Mouse (Mus musculus) olfactory bulb, adult 2 months (tissue): ENCODE data around the gene Smpd2. TPM values are rescaled to one million over a fixed set of nuclear protein-coding genes. Genes with fewer than 3 reads are reported as not detected.
A peak's percentile ranks its signal among the peaks of the same experiment; 100 is the strongest.

Source experiments
- H3K27ac ChIP-seq: fragments of 200-500 bp; 2 replicates; pipeline ENCODE4 v1.5.1; 2012; ENCODE audit warnings: low read depth, low read length; ENCODE audit not compliant: insufficient read depth
- H3K4me1 ChIP-seq: fragments of 200-500 bp; 2 replicates; pipeline ENCODE4 v1.6.1; 2012; ENCODE audit warnings: low read length; ENCODE audit not compliant: control insufficient read depth, insufficient read depth
- H3K4me3 ChIP-seq: fragments of 200-500 bp; 2 replicates; pipeline ENCODE4 v1.5.1; 2012; ENCODE audit warnings: mild to moderate bottlenecking, low read depth, low read length, moderate library complexity; ENCODE audit not compliant: insufficient read depth
- CTCF ChIP-seq: fragments of 200-500 bp; IDR thresholded peaks from 2 replicates; pipeline ENCODE4 v1.5.1; 2012; ENCODE audit warnings: low read depth, mild to moderate bottlenecking, low read length, moderate library complexity; ENCODE audit not compliant: insufficient read depth
- POLR2A ChIP-seq: fragments of 200-500 bp; IDR thresholded peaks from 2 replicates; pipeline ENCODE4 v1.6.1; 2012; ENCODE audit warnings: mild to moderate bottlenecking, low read depth, low read length, moderate library complexity; ENCODE audit not compliant: insufficient read depth
- WGBS: fragments of 180-500 bp; shearing (Covaris S2); methylation state at CpG from one replicate; pipeline ENCODE4 v1.1.7; 2018; 5-methylcytosine and 5-hydroxymethylcytosine counted together
- polyA plus RNA-seq: library from polyadenylated mRNA; stranded (reverse); fragments of >200 nt; gene quantifications from 2 replicates; pipeline ENCODE4 v1.2.4, GENCODE M21; 2012; ENCODE audit warnings: low replicate concordance; ENCODE audit not compliant: missing spikeins, insufficient read depth, insufficient read length

The Smpd2 gene
- polyA plus RNA-seq, 1 experiment = not detected

DNA sequence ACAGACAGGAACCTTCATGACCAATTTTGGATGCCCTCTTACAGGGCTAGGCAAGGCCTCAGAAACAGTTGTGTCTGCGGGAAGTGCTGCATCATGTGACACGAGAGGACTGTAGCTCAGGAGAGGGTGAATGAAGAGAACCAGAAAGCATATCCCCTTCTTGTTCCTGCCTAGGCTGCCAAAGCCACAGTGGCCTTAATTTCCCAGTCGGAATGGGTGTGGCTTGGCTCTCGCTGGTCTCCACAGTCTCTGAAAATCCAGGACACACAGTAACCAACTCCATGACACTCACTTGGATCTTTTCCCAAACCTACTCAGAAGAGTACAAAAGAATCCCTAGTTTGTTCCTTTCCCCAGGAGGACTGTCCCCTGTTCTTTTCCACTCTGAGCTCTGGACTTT is 10.8 kb upstream of the Smpd2 start:
- 26% methylated on average over 4 of the region's 4 CpGs for WGBS
- TF ChIP-seq POLR2A (no peak), CTCF (no peak)
- Histone ChIP-seq H3K27ac (no peak overlapping the region), H3K4me3 (no peak overlapping the region), H3K4me1 (no peaks in the 10 kb centered on the region)

DNA sequence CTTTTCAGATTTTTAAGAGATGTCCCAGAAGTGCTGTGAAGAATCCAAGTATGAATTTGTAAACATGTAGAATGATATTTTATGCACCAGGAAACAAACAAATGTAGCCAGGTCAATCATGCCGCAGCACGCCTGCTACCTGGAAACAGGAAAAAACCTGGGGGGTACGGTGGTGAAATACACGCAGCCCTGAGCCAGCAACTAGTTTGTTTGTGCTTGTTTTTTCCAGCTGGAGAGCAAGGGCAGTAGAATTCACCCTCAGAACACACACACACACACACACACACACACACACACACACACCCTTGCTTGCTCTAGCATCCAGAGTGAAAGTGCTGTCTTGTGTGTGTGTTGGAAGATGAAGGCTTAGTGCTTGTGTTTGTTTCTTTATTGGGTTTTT is 942 bp upstream of the Smpd2 start:
- 21% methylated on average over 4 of the region's 4 CpGs for WGBS
- no peak for TF ChIP-seq CTCF
- TF ChIP-seq POLR2A = no peak
- Histone ChIP-seq H3K4me3 (no peak overlapping the region), H3K27ac (no peak overlapping the region), H3K4me1 (peaks cover 26% of the 10 kb centered on the region)

DNA sequence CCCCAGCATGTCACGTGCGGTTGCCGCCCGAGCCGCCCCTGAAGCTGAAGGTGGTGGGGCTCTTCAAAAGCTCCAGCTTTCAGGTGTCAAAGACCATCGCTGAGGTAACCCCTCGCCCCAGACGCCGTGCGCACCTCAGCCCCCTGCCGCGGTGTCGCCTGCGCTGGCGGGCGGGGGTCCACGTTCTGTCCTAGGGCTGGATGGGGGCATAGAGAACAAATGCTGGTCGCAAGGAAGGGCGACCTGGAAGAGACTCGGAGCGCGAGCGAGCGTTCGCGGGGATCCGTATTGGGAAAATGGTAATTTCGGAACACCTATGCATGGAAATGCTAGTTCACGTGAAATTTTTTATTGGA is 327 bp upstream of the Smpd2 start:
- Histone ChIP-seq H3K4me3 (peak overlapping the region; percentile 90), H3K4me1 (peaks cover 26% of the 10 kb centered on the region), H3K27ac (peak overlapping the region; percentile 24; the same call in 1 of the 2 replicates)
- WGBS = under 1% methylated on average over 29 of the region's 29 CpGs
- TF ChIP-seq CTCF = no peak
- no peak for TF ChIP-seq POLR2A

DNA sequence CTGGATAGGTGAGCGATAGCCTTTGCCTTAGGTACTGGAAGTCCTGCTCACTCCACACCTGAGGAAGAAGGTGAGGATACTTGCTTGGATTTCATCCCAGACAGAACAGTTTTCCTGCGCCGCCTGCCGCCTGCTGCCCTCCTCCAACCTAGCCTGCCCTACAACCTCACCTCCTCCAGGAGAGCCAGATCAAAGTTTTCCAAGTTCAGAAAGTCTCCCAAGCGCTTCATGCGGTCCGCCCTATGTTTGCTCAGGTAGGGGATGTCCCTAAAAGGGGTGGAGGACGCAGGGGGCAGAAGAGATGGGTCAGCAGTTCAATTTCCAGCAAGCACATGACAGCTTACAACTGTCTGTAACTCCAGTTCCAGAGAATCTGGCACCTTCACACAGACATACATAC is 875 bp downstream of the Smpd2 start:
- no peak overlapping the region for H3K27ac ChIP-seq
- H3K4me1 ChIP-seq = peaks cover 31% of the 10 kb centered on the region
- no peak for TF ChIP-seq POLR2A
- TF ChIP-seq CTCF = no peak
- peak overlapping the region; percentile 90 for H3K4me3 ChIP-seq
- 43% methylated on average over 8 of the region's 8 CpGs for WGBS

DNA sequence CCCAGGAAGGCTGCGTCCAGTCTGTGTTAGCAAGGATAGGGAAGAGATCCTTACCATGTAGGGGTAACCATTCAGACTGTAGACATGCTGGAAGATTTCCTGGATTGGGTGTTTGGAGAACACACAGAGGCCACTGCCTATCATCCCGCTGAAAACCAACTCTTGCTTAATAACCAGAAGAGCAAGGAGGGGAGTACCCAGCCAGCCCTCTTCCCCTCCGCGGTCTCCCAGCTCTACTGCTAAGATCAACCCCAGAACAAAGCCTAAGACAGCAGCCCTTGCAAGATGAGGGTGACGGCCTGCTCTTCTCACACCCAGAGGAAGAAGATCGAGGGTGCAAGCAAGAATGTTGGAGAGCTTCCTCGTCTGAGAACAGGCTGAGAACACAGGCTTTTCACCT is 1.3 kb downstream of the Smpd2 start:
- TF ChIP-seq POLR2A (no peak), CTCF (no peak)
- no peak overlapping the region for H3K27ac ChIP-seq
- H3K4me3 ChIP-seq = 0 out of 2 replicates have a peak overlapping the region, but pooled peaks have one; percentile 90
- H3K4me1 ChIP-seq = peaks cover 31% of the 10 kb centered on the region
- WGBS = 37% methylated on average over 7 of the region's 7 CpGs

DNA sequence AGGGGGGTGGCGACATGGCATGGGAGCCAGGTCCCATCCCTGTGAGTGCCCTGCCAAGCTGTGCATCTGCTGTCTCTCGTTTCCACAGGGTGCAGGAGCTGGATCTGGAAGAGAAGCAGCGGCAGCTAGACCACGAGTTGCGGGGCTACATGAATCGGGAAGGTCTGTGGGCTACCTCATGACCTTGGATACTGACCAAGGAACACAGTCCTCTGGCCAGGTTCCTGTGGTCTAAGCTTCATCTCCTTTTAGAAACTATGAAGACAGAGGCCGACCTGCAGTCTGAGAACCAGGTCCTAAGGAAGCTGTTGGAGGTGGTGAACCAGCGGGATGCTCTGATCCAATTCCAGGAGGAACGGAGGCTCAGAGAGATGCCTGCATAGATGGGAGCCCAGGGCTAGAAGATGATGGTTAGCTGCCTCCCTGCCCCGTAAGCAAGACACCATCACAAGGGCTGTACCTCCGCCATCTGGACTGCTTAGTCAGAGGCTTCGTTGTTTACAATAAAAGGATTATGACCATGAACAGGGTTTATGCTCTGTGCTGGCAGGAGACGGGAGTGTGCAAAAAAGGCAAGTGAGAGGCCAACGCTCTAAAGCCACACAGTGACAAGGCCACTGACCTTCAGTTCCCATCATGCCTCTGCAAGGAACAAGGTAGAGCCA is 3.5 kb downstream of the Smpd2 start:
- Histone ChIP-seq H3K4me3 (no peak overlapping the region), H3K27ac (no peak overlapping the region), H3K4me1 (peaks cover 35% of the 10 kb centered on the region)
- TF ChIP-seq POLR2A (no peak), CTCF (no peak)
- 80% methylated on average over 14 of the region's 14 CpGs for WGBS

DNA sequence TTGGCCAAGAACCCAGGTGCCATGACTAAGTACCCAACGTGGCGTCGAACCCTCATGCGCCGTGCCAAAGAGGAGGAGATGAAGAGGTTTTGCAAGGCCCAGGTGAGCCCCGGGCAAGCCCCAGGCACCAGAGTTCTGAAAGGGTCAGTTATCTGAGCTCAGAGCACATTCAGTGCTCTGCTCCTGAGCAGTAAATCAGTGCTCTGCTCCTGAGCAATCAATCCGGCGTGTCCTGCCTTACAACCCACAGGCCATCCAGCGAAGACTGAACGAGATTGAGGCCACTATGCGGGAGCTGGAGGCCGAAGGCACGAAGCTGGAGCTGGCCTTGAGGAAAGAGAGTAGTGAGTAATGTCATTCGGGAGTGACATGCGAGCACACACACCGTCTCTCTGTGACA is 4.4 kb downstream of the Smpd2 start:
- Histone ChIP-seq H3K27ac (no peak overlapping the region), H3K4me1 (peaks cover 35% of the 10 kb centered on the region), H3K4me3 (no peak overlapping the region)
- TF ChIP-seq POLR2A (no peak), CTCF (no peak)
- 95% methylated on average over 16 of the region's 16 CpGs for WGBS

DNA sequence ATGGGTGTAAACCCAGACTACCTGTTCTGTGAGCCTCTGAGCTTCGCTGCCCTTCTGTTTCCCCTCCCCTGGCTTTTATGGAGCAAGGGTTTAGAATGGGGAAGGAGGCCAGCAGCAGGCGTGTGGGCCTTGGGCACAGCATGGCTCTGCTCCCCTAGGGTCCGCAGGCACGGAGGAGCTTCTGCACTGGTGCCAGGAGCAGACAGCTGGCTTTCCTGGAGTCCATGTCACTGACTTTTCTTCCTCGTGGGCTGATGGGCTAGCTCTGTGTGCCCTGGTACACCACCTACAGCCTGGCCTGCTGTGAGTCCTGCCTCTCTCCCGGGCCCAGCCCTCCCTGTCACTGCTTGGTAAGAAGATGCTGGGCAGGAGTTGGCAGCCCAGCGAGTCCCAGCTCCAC is 7.7 kb downstream of the Smpd2 start:
- Histone ChIP-seq H3K4me3 (no peak overlapping the region), H3K27ac (no peak overlapping the region), H3K4me1 (peaks cover 26% of the 10 kb centered on the region)
- TF ChIP-seq CTCF (no peak), POLR2A (no peak)
- WGBS = 74% methylated on average over 7 of the region's 7 CpGs

DNA sequence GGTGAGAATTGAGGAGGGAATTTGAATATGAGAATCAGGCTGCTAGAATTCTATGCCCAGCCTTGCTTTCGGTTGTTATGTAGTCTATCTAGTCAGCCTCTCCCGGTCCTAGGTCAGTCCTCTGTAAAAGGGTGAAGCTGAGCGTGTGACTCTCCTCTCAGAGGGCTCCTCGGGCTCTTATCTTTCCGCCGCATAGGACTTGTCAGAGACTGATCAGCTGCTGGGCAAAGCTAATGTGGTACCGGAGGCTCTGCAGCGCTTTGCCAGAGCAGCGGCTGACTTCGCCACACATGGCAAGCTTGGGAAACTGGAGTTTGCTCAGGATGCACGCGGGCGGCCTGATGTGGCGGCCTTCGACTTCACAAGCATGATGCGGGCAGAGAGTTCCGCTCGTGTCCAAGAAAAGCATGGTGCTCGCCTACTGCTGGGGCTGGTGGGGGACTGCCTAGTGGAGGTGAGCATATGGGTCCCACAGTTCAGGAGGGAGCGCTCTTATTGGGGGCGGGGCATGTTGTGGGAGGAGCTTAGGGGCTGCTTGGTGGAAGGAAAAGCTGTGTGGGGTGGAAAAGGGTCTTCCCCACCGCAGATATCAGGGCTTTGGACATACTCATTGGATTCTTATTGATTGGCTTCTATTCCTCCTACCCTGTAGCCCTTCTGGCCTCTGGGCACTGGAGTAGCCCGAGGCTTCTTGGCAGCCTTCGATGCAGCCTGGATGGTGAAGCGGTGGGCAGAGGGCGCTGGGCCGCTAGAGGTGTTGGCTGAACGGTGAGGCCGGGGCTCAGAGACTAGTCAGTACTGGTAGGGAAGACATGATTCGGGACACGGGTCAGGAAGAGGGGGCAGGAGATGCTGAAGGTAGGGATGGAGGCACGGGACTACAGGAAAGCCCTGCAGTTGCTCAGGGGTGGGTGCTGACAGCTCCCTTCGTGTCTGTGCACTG is 9.0 kb downstream of the Smpd2 start:
- peaks cover 34% of the 10 kb centered on the region for H3K4me1 ChIP-seq
- WGBS = 82% methylated on average over 33 of the region's 33 CpGs
- H3K4me3 ChIP-seq = no peak overlapping the region
- no peak overlapping the region for H3K27ac ChIP-seq
- TF ChIP-seq CTCF (no peak), POLR2A (no peak)
